Mouse (Mus musculus) cerebellum, adult 8-10 months (tissue): ENCODE measurements at regions not wholly inside any gene's neighbourhood (a gene's known extent, or its start where the extent isn't known, plus 50 kb on each side); places are given as distances from the start of the nearest gene placed in this dataset.

ENCODE experiments used
- DNase-seq: peaks from one replicate; pipeline ENCODE4 v3.0.0; 2022

- no peak for DNase-seq
These were observed 55.5 kb upstream of the Mpdz start for GRCm38 (mm10) chr4:81498133-81498532.

- no peak for DNase-seq
These were observed 50.2 kb upstream of the Mpdz start for GRCm38 (mm10) chr4:81492811-81493210.
